Mouse (Mus musculus): ENCODE measurements around the gene Npcd.

Npcd gene

DNA sequence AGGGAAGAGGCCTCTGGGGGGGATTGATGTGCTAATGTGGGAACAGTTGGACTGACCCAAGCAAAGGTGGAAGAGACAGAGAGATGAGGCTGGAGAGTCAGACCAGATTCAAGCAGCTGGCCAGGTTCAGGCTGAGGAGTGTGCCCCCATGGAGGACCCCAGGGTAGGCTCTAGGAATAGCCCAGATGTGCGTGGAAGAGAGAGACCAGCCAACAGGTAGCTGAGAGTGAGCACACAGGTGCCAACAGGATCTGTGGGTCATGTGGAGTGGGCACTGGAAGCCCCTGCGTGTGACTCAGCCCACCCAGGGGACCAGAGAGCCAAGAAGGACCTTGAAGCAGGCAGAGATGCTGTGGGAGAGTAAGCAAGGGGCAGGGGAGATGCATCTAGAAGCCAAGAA lies 32.4 kb downstream of the Npcd start:
- DNase-seq = no peak

DNA sequence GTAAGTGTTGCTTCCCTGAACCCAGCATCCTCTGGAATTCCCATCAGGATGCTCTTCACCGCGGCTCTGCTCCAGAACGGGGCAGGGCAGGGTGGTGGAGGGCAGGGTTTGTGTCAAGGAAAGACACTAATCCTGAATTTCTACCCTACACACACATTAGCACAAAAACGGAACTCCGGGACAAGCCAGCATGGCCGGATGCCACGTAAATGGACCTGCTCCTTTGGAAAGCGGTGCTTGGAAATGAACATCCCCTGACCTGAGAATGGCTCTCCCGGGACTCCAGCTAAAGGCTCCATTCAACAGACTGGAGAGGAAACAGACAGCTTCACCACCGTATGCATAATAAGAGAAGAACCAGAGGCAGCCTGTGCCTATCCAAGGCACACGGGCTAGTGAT lies 33.3 kb downstream of the Npcd start:
- DNase-seq = no peak

DNA sequence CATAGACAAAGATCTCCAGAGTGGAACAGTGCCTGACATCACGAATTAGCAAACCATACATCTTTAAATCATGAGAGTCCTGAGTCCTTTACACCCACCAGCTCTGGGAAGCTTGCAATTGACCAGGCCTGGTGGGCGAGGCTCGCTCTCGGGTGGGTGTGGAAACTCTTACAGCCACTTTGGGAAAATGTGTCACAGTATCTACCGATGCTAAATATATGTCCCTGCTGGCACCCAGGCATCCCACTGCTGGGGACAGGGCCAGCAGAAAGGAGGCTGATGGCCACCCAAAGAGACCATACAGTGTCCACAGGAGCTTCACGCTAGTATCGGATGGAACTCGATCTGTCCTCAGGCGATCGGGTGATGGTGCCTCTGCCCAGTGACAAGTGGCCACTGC lies 35.4 kb downstream of the Npcd start:
- DNase-seq = no peak

DNA sequence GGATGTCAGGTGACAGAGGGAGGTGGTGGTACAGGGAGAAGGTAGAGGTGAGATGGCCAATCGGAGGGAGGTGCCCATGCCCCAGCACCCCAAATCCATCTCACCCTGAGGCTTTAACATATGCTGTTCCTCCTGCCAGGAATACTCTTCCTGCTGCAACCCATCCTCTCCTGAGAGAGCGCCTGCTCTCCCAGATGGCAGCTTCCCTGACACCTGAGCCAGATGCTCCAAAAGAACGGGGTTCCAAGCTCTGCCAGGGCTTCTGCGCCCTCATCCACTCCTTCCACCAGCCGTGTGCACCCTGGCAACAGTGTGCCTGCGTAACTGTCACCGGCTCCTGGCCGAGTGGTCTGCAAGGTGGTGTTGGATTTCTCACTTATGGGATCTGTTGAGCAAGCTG lies 36.4 kb downstream of the Npcd start:
- no peak for DNase-seq

DNA sequence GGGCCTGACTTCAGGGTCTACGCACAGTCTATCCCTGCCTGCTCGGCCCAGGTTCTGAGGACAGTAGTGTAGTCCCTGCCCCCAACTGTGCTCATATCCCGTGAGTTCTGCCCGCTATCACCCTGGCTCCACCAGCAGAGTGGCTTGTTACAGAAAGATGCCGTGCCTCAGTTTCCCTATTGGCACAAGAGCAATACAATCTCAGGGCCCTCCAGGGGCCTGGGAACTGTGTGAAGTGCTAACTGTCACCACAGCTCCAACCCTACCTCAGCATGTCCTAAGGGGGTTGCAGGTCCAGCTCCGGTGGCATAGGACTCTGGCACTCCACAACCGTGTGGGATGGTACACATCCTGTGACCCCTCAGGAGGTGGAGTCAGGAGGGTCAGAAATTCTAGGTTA lies 36.9 kb downstream of the Npcd start:
- DNase-seq = no peak

DNA sequence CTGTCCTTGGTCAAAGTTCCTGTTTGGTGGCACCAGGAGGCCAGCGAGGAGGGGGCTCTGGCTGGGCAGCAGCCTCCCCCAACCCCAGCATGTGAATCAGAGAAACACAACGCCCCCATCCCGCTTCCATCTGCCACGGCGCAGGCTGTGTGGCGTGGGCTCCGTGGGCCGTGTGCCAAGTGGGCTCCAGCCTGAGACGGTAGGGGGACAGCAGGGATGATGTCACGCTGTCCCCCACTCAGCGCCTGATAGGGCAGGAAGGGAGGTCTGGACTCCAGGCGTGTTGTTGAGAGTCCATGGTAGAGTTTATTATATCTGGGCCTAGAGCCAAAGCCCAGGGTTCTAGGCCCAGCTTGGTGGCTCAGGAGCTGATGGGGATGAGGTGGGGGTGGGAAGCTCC lies 37.8 kb downstream of the Npcd start:
- DNase-seq = peak; percentile 48

DNA sequence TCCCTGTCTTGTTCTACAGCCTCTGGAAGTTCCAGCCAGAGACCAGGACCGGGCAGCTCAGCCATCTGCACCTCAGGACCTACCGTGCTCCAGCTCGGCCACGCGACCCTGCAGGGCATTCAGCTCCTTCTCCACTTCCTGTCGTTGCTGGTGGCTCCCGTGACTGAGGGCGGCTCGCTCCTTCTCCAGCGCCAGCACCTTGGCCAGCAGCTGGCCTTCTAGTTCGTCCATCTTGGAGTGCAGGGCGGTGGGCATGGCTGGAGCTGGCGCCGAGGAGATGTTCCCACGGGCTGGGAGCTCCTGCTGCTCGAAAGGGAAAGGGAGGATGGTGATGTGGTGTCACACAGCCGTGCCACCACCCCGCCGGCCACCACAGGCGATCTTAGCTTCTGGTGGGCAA lies 39.9 kb downstream of the Npcd start:
- DNase-seq = no peak

DNA sequence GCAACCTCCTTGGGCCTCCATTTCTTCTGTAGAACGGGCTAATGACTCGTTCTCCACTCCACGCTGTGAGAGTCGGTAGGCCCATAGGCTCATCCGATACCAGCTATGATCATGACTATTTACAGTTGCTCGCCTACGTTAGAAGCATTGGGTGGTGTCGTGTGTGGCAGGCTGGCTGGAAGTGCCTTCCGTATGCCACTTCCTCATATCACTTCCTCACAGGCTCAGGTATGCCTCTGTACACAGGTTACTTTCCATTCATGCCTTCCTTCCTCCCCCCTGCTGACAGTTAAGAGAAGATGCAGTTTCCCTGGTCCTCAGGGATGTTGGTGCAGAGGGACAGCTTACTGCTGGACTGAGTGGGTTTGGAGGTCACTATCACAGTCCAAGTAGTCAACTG lies 41.0 kb downstream of the Npcd start:
- no peak for DNase-seq

DNA sequence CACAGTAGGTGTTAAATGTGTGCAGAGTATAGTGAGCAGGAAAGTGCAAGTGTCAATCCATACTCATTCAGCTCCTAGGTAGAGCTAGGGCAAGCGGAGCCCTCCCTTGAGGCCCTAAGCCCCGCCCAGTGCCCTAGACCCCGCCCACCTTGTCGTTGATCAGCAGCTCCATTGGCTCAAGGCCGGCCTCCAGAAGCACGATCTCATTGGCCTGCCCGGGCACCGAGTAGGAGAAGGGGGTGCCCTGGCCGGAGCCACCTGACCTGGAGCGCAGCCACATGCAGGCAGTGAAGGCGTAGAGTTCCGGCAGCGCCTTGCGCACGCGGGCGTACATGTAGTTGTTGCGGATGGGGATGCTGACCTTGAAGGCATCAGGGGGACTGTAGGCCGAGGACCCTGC lies 41.6 kb downstream of the Npcd start:
- DNase-seq = peak; percentile 28

DNA sequence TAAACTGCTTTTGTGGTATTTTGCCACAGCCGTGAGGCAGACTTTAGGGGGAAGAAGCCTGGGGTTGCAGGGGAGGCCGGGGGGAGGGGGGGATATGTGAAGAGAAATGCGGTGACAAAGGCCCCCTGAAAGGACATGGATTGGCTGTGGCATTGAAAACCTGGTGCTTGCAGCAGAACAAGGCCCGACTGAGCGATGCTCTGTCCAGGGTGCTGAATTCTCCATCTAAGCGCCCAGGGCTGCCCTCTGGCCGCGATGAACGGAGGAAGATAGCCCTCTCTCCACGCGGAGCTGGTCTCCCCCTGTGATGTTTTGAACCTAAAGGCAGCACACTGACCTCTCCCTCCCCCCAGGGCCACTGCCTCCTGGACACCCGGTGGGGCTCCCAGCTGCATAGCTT lies 42.5 kb downstream of the Npcd start:
- no peak for DNase-seq

DNA sequence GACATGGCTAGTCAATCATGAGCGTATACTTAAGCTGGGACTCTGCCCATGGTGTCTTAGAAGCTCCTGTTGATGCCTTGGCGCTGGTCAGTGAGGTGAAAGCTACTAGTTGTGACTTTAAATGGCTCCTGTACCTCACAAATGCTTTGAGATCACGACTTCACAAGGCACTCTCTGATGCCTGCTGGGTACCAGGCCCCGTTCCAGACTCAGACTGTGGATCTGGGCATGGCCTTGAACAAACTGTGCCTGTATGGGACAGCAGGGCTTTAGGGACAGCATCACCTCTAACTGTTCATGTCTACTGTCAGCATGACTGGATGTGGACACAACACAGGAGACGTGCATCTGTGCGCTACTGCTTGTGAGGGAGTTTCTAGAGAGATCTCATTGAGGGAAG lies 43.1 kb downstream of the Npcd start:
- DNase-seq = no peak

DNA sequence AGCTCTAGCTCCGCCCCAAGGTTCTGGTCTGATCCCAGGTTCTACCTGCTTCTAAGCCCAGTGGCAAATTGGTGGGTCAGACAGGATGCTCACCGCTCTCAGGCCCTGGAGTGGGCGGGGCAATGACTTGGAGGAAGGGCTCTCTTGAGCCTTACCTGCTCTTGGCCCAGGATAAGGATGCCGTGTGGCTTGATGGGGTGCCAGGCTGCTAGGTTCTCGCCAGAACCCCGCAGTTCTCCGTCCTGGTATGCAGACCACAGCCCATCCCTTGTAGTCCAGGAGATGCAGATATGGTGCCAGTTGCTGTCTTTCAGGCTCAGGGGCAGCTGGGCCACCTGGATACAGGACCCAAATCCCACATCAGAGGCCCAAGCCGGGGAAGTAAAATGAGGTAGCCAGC lies 43.9 kb downstream of the Npcd start:
- DNase-seq = no peak

DNA sequence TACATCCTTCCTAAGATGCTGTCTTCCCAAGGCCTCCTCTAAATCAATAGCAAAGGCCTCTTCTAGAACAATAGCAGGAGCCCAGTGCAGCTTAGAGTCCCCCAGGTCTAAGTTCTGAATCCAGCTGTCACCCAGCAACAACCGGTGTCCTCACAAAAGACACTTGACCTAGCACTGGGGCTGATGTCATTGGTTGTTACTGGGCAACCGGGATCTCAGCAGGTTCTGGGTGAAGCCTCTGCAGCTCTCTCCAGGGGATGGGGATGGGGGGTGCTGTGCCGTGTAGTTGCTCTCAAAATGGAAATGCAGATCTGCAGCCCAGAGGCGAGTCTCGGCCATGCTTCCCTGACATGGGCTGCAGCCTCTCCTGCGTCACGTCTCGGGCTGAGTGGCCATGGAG lies 46.2 kb downstream of the Npcd start:
- no peak for DNase-seq

DNA sequence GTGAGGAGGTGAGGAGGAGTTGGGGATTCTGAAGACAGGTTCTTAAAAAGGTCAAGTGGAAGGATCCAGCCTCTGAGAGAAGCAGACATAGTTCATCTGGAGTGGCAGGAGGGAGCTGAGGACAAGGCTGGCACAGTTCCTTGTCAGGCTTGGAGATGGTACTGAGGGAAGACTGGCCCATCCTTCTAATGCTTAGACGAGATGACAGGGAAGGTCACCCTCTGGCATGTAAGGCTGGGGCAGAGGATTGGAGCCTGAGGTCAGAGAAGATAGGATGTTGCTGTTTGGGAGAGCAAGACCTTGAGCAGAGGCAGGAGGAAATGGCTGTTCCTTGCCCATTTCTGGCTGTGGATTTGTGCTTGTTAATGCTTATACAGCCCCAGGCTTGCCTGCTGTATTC lies 49.0 kb downstream of the Npcd start:
- no peak for DNase-seq

DNA sequence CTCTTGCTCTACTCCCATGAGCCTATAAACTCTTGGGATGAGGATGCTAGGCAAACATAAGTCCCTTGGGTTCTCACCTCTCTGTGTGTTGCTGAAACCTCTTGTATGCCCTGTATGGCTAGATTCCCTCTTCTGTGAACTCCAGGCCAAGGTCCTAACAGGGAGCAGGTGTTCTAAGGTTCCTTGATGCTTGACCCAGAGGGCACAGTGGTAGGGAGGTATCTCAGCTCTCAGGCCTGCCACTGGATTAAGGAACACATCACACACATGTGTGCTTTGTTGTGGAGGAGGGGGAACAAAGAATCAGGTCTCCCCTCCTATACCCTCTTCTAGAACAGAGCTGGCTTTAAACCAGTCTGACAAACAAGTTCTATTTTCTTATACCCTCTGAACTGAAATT lies 56.3 kb downstream of the Npcd start, which contains the start of gene Dnal4:
TSS of gene Dnal4 (minus strand) at position 101 of the 400 bp plus-strand sequence.
- no peak for DNase-seq

DNA sequence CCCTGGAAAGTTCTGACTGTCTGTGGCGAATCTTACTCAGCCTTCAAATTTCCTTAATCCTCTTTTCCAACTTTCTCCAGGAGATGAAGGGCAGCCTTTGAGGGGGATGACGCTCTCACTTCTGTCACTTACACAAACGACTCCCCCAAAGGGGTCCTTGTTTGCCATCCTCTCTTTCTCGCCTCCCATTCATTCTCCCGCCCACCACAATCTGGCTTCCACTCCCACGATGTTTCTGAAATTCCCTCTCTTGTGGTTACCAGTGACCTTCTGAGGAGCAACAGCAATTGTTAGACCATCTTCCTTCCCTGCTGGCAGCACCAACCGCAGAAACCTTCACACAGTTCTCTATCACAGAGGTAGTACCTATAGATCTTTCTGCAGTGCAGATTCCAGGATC lies 58.4 kb downstream of the Npcd start:
- no peak for DNase-seq

DNA sequence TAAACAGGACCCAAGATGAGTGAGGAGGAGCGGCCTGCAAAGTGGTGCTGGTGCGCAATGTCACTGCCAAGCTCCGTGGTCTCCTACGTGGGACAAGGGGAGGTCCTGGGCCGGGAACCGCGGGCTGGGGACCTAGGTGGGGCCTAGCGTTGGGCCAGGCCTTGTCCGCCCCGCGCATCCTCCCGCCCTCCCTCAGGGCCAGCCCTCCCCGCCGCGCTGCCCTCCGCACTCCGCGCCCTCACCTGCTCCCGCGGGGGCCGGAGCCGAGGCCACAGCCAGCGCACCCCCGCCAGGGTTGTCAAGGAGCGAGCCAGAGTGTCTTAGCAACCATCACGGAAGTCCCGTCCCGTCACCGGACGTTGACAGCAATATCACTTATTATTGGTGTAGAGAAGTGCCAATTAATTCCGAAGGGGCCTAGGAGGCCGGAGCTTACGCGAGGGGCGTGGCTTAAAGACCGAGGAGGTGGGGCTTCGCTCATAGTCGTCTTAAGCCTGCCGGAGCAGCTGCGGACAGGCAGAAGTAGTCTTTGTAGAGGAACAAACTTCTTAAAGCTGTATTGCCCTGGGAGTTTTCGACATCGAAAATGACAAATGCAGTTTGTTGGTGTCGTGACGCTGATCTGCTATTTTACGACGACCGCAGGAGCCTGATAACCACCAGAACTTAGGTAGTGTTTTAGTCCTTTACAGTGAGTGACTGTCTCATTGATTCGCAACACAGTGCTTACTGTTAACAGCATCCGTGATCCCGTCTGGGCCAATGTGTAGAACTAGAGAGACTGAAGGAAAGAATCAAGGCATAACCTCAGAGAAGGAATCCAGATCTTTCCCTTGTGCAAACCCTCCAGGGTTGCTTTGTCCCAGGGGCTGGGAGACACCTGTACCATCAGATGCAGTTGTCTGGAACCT lies 59.7 kb downstream of the Npcd start:
- DNase-seq = peak; percentile 92

DNA sequence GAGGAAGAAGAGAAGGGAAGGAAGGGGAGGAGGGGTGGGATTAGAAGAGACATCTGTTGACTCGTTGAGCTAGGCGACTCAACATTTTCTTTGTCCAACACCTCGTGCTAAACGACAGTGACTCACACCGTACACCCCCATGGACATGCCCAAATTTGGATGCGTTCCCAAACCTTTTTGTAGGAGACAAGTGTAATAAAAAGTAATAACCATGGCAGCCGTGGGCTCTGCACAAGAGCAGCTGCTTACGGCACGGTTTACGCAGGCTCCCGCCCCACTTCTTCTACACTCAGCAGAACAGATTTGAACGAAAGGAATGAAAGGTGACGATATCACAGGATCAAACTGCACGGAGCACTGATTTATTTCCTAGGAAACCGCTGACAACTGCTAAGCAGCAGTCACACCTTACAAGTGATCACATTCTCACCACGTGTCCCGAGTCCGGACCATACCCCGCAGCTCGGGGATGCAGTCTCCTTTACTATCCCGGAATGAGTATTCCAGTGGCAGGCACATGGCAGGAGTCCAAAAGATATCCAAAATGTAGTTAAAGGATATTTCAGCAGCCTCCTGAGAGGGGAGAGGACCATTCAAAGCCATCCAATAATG lies 63.3 kb downstream of the Npcd start:
- no peak for DNase-seq

DNA sequence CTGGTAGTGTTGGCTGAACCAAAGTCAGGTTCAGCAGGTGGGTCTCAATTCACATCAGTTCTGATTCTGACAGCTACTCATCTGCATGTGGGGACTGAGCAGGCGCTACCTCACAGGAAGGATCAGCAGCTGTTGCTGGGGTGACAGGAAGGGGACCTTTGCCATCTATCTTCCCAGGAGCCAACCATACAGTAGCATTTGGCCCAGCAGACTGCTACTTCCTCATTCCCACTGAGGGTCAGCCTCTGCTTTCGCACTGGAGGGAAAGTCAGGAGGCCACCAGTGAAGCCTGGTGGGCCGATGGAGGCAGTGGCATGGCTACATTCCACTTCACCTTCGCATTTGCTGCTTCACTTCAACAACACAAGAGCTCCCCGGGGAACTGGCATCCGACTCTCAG lies 65.7 kb downstream of the Npcd start:
- no peak for DNase-seq

DNA sequence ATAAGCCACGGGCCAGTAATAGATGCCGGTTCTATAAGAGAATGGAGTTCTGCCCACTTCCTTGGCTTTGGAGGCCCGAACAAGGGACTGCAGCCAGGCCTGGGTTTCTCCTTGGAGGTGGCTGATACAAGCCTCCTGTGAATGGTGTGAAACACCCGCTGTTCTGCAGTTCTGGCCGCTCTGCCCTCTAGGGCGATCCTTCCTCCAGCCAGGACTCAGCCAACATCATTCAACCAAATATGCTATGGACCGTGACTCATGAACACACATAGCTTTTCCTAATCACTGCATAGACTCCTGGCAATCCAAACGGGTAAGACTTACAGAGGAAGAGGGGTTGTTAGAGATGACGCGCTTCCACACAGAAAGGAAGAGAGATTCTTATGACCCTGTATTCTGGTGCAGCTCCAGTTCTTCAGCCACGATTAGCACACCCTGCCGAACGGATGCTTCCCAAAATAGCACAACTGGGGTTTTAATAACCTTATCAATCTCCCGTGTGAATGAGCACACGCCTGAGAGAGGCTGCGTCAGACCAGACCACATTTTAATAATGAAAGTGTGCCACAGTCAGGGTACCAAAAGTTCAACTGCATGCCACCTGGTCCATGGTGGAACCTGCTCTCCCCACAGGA lies 66.6 kb downstream of the Npcd start:
- no peak for DNase-seq

DNA sequence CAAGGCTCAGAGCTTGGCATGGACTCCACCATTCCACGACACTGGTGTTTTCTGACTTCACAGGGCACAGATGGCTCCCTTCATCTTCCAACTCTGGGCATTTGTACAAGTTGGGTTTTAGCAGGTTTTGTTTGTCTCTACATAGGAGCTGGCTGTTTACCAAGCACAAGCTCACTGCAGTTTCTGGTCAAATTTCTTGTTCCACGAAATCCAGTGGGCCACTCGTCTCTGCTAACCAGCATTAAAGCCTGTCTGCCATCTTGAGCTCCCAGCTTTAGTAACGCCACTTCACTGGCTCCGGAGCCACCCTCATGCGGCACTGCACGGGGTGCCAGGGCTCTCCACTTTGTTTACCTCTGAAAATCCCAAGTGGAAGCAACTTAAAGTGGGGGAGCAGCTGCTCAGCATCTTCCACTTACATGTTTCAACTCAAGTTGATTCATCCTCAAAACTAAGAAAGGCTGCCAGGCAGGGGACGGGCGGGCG lies 67.4 kb downstream of the Npcd start:
- DNase-seq = peak; percentile 37

DNA sequence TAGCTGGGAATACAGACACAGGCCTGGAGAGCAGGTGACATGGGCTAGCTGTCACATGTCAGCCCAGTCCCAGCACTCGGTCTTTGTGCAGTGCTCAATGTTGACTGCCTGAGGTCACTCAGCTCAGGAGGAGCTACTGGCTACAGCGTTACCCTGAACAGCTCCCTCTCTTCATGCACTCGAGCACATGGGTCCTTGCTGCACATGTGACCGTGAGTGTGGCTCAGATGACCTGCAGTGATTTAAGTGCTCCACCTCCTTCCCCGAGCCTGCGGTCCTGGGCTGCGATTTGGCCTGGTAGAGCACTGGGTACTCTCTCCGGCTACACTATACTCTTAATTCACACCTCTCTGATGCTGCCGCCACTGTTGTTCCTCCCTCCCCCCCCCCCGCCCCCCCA lies 67.9 kb downstream of the Npcd start:
- no peak for DNase-seq

DNA sequence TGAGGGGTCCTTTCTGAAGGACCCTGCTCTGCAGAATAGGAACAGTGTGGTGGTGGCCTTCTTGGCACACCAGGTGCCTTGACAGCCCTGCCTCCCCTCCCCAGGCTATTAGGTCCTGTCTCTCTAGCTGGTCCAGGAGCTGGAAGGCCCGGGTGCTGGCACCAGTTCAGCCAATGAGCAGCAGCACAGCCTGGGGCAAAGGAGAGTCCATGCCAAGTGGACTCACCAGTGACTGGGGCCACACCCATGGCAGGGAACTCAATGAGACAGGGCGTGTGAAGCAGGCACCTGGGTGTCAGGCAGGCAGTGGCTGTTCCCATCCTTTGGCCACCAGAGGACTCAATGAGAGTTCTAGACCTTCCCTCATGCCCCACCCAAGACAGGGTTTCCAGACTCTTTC lies 68.7 kb downstream of the Npcd start:
- no peak for DNase-seq

Measured in right cerebral cortex, postnatal 4 days (tissue).